Mouse (Mus musculus): ENCODE data around the gene Marveld3.

- TF ChIP-seq CTCF (IDR thresholded peaks at IDR 0.05; ENCODE audit: borderline replicate concordance, control insufficient read depth, extremely low read depth, insufficient read depth, low read length, poor library complexity) (no peak), POLR2A (IDR thresholded peaks at IDR 0.05; ENCODE audit: control insufficient read depth, extremely low read depth, insufficient read depth, low read length, poor library complexity) (no peak)
Measured at GRCm38 (mm10) chr8:109959112-109959511, 2.9 kb downstream of the Marveld3 start.
